Mouse (Mus musculus): ENCODE measurements around the gene Prdx6. TPM values are rescaled to one million over a fixed set of nuclear protein-coding genes. Genes with fewer than 3 reads are reported as not detected.
"Not testable (repeated sequence)": the region's sequence is repeated elsewhere in the genome, so short reads cannot be mapped to it uniquely, and the experiment has no call there.

The Prdx6 gene
- polyA plus RNA-seq, 1 experiment from 2014 or later, result 783 TPM

DNA sequence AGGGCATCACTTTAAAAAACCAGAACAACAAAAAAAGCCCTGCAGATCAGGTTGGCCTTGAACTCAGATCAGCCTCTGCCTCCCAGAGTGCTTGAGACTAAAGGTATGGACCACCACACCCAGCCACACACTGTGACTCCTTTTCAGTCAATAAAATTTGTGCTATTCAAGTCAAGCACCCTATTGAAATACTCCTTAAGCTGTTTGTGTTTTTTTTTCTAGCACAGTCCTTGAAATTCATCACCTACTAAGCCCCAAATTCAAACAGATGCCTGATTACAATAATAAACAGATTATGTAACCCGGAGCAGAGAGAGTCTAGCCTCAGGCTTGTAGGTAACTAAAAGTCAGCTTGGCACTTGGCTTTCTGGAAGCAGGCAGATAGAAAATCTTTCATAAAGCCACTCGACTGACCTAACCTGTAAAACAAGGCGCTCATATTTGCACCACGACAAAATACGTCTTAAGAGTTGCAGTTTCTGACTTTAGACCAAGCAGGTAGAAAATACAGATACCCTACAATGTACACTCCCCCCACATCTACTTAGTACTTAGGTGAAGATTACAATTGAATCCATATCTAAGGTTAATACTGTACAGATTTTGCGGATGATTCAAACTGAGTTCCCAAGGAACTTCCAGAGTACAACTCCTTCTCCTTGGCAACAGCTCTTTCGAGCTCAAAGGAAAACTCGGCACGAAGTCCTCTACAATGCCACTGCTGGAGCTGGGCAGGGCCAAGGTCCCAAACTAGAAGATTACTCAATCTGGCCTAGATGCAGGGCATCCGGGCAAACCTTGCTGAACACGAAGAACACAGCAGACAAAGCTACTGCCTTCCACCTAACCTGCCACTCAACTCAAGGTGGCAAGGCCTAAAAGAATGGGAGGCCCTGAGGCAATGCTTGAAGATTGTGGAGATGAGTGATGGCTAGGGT, 3.1 kb downstream of the Prdx6 start:
- 80% methylated on average over 11 of the region's 11 CpGs for WGBS
- peak overlapping the region; percentile 97 for H3K4me3 ChIP-seq

DNA sequence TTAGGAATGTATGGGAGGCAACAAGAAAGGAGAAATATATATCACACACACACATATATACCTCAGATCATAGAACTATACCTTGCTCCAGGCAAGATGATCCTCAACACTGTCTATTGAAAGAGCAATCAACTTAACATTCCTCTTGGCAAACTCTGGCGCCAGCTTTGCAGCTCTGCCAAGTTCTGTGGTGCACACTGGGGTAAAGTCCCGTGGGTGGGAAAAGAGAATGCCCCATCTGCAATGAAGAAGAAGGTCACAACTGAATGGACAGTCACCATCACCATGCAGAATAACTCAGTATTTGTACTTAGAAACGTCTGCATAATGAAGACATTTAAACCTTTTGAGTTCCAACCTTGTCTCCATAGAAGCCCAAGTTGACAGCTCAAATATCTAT, 3.8 kb downstream of the Prdx6 start:
- H3K4me3 ChIP-seq, result no peak overlapping the region
- DNase-seq (ENCODE audit: low spot score), result no peak
- peaks cover 61% of the 10 kb centered on the region for H3K36me3 ChIP-seq (replicated peaks)
- no peak overlapping the region for H3K27ac ChIP-seq (replicated peaks)
- 84% methylated on average over 3 of the region's 3 CpGs for WGBS
- peaks cover 37% of the 10 kb centered on the region for H3K4me1 ChIP-seq
- H3K27me3 ChIP-seq (replicated peaks; ENCODE audit: low read depth, poor library complexity, severe bottlenecking), result peaks cover 5% of the 10 kb centered on the region
- no peaks in the 10 kb centered on the region for H3K9me3 ChIP-seq

More for the DNA sequence above, 3.1 kb downstream of the Prdx6 start:
- no peak for DNase-seq (ENCODE audit: low spot score)
- no peaks in the 10 kb centered on the region for H3K9me3 ChIP-seq
- peaks cover 38% of the 10 kb centered on the region for H3K4me1 ChIP-seq
- peaks cover 7% of the 10 kb centered on the region for H3K27me3 ChIP-seq (replicated peaks; ENCODE audit: low read depth, poor library complexity, severe bottlenecking)
- peak overlapping the region; percentile 59; the same call in 1 of the 2 replicates for H3K27ac ChIP-seq (replicated peaks)
- H3K36me3 ChIP-seq (replicated peaks), result peaks cover 54% of the 10 kb centered on the region

DNA sequence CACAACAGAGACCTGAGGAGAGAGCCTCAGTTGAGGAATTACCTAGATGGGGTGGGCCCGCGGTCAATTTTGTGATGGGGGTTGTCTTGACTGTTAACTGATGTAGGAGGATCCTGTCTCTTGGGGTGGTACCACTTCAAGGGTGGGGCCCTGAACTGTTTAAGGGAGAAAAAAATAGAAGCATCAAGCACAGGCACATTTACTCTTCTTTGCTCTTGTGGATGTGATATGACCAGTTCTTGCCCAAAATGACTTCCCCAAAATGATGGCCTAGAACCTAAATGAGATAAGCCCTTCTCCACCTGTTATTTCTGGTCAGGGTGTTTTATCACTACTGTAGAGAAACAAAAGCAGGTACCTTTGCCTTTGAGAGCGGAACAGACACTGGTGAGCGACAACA, 13.3 kb downstream of the Prdx6 start:
- no peak for DNase-seq (ENCODE audit: low spot score)
- H3K27me3 ChIP-seq (replicated peaks; ENCODE audit: low read depth, poor library complexity, severe bottlenecking), result no peaks in the 10 kb centered on the region
- H3K4me3 ChIP-seq, result no peak overlapping the region
- H3K27ac ChIP-seq (replicated peaks), result no peak overlapping the region
- H3K36me3 ChIP-seq (replicated peaks), result peaks cover 86% of the 10 kb centered on the region
- no peaks in the 10 kb centered on the region for H3K9me3 ChIP-seq
- no peaks in the 10 kb centered on the region for H3K4me1 ChIP-seq
- 97% methylated on average over 4 of the region's 4 CpGs for WGBS

DNA sequence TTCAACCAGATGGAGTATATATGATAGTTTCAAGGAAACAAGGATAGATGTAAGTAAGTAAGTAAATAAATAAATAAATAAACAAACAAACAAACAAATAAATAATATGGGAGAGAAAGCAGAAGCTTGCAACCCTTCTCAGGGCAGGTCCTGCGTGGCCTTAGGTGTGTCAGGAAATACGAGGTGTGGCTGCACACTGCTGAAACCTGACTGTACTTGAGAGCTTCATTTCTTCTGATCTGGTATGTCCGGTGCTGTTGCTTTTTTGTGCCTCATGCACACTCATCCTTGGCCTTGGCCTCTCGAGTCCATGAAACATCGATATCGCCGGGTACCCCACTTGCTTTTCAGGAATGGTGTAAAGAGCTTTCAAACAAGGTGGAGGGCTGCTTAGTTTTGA, 13.7 kb downstream of the Prdx6 start:
- WGBS, result 92% methylated on average over 7 of the region's 7 CpGs

DNA sequence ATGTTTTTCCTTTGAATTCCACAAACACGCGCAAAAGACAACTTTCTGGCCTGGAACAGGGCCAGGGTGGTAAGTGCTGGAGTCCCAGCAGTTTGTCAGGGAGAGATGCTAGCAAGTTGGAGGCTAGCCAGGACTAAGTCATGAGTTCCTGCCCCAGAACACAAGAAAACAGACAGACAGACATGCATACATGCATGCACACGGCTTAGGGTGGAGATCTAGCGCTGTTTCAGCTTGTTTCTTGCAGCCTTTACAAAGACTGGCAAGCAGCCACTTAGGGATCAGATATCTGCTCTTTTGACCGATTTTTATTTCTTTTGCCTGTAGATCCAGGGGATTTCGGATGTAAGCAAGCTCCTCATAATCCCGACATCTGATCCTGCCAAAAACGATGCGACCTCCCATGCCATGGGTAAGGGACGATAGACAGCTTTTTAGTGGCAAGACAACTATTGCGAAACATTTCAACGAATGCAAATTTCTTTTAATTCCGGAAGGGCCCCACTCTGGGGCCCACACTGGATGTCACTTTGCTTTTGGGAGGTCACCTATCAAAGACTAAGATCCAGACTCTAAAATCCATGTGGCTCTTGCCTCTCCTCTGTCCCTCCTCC, 17.7 kb downstream of the Prdx6 start:
- Histone ChIP-seq H3K4me1 (no peaks in the 10 kb centered on the region), H3K27ac (replicated peaks) (no peak overlapping the region), H3K4me3 (no peak overlapping the region), H3K9me3 (no peaks in the 10 kb centered on the region), H3K36me3 (replicated peaks) (peaks cover 45% of the 10 kb centered on the region), H3K27me3 (replicated peaks; ENCODE audit: low read depth, poor library complexity, severe bottlenecking) (no peaks in the 10 kb centered on the region)
- no peak for DNase-seq (ENCODE audit: low spot score)
- 88% methylated on average over 13 of the region's 13 CpGs for WGBS

More for the DNA sequence above, 13.7 kb downstream of the Prdx6 start:
- Histone ChIP-seq H3K4me3 (no peak overlapping the region), H3K4me1 (no peaks in the 10 kb centered on the region), H3K27me3 (replicated peaks; ENCODE audit: low read depth, poor library complexity, severe bottlenecking) (no peaks in the 10 kb centered on the region), H3K9me3 (no peaks in the 10 kb centered on the region), H3K27ac (replicated peaks) (no peak overlapping the region), H3K36me3 (replicated peaks) (peaks cover 85% of the 10 kb centered on the region)
- DNase-seq (ENCODE audit: low spot score), result no peak

DNA sequence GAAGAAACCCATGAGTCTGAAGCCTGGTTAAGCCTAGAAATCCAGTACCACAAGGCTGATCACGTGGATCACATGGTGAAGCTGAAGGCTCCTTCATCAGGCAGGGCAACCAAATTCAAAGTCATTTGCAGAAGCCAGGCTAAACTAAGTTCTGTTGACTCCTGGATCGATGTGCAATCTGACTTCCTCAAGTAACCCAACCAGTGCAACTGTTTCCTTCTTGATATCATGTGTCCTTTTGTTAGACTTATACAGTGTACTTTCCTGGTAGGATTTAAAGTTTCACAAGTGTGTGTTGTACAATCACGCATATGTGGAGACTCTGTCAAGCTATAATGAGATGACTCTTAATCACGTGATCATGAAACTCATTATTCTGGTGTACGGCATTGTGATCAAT, 18.8 kb downstream of the Prdx6 start:
- H3K36me3 ChIP-seq (replicated peaks), result peaks cover 33% of the 10 kb centered on the region
- DNase-seq (ENCODE audit: low spot score), result no peak
- H3K9me3 ChIP-seq, result no peaks in the 10 kb centered on the region
- no peak overlapping the region for H3K27ac ChIP-seq (replicated peaks)
- no peak overlapping the region for H3K4me3 ChIP-seq
- WGBS, result 92% methylated on average over 5 of the region's 5 CpGs
- no peaks in the 10 kb centered on the region for H3K27me3 ChIP-seq (replicated peaks; ENCODE audit: low read depth, poor library complexity, severe bottlenecking)
- no peaks in the 10 kb centered on the region for H3K4me1 ChIP-seq

DNA sequence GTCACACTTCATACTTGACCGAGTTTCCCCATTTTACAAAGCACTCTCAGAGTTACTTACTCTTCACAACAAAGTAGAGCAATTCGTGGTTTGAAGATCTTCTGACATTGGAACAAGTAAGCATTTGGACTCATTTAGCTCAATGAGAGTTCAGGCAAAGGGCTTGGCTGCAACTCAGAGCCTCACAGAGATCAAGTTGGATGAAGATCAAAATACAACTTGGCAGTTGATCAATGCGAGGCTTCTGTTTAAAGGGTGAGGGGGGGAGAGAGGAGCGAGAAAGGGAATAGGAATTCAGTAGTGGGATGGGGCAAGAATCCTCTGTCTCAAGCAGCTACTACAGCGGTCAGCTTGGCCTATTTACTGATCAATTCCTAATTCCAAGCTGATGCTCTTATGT, 26.2 kb downstream of the Prdx6 start:
- H3K27ac ChIP-seq (replicated peaks), result no peak overlapping the region
- no peaks in the 10 kb centered on the region for H3K9me3 ChIP-seq
- no peaks in the 10 kb centered on the region for H3K36me3 ChIP-seq (replicated peaks)
- 69% methylated on average over 5 of the region's 5 CpGs for WGBS
- no peak overlapping the region for H3K4me3 ChIP-seq
- no peak for DNase-seq (ENCODE audit: low spot score)
- no peaks in the 10 kb centered on the region for H3K27me3 ChIP-seq (replicated peaks; ENCODE audit: low read depth, poor library complexity, severe bottlenecking)
- H3K4me1 ChIP-seq, result no peaks in the 10 kb centered on the region

DNA sequence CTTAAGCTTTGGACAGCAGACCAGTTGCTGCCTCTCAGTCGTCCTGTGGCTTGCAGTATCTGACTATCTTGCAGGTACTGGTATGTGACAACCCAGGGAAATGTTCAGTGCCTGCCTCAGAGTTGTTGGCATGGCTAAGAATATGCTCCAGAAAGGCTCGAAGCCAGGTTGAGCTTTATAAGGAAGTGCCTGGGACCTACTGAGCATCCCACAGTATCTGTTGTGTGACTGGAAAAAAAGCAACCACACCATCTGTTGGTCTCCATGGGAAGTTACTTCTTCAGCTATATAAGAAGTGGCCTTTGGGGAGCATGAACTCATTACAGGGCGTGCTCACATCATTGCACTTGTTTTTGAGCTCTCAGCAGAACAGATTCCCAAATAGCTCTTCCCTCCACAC, 31.2 kb downstream of the Prdx6 start:
- no peak overlapping the region for H3K27ac ChIP-seq (replicated peaks)
- no peaks in the 10 kb centered on the region for H3K36me3 ChIP-seq (replicated peaks)
- no peaks in the 10 kb centered on the region for H3K4me1 ChIP-seq
- H3K4me3 ChIP-seq, result no peak overlapping the region
- no peaks in the 10 kb centered on the region for H3K27me3 ChIP-seq (replicated peaks; ENCODE audit: low read depth, poor library complexity, severe bottlenecking)
- H3K9me3 ChIP-seq, result no peaks in the 10 kb centered on the region
- no peak for DNase-seq (ENCODE audit: low spot score)
- 69% methylated on average over 3 of the region's 3 CpGs for WGBS

DNA sequence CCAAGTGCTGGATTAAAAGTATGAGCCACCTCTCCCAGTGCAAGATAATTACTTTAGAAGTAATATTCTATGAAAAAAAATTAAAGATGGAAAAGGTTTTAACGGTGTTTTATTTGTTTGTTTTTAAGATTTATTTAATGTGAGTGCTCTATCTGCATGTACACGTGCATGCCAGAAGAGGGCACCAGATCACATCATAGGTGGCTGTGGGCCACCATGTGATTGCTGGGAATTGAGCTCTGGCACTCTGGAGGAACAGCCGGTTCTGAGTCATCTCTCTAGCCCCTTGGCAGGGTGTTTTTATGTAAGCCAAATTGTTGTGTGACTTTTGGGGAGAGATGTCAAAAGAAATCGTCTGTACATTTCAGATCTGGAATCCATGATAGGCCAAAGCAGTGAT, 36.6 kb downstream of the Prdx6 start:
- DNase-seq (ENCODE audit: low spot score), result no peak
- Histone ChIP-seq H3K27ac (replicated peaks) (no peak overlapping the region), H3K4me1 (no peaks in the 10 kb centered on the region), H3K4me3 (no peak overlapping the region), H3K9me3 (no peaks in the 10 kb centered on the region), H3K36me3 (replicated peaks) (no peaks in the 10 kb centered on the region), H3K27me3 (replicated peaks; ENCODE audit: low read depth, poor library complexity, severe bottlenecking) (no peaks in the 10 kb centered on the region)
- 33% methylated on average over 4 of the region's 4 CpGs for WGBS

DNA sequence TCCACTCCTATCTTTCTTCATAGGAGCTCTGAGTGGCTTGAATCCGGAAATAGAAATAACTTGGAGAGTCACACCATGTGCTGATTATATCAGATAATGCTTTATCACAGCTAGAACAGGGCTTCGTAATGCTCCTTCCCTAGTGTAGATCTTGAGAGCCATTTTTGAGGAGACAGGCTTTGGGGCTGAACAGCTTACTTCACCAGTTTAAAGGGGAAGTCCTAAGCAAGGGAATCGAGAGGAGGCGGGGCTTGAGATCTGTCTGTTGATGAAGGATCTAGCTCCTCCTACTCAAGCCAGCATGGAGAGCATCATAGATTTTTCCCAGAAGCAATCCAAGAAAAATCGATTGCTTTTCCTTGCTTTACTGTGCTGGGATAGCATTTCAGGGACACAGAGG, 51.2 kb downstream of the Prdx6 start:
- Histone ChIP-seq H3K9me3 (no peaks in the 10 kb centered on the region), H3K27me3 (replicated peaks; ENCODE audit: low read depth, poor library complexity, severe bottlenecking) (no peaks in the 10 kb centered on the region), H3K4me3 (no peak overlapping the region), H3K36me3 (replicated peaks) (no peaks in the 10 kb centered on the region), H3K27ac (replicated peaks) (no peak overlapping the region), H3K4me1 (peaks cover 3% of the 10 kb centered on the region)
- DNase-seq (ENCODE audit: low spot score), result no peak
- 78% methylated on average over 5 of the region's 5 CpGs for WGBS

DNA sequence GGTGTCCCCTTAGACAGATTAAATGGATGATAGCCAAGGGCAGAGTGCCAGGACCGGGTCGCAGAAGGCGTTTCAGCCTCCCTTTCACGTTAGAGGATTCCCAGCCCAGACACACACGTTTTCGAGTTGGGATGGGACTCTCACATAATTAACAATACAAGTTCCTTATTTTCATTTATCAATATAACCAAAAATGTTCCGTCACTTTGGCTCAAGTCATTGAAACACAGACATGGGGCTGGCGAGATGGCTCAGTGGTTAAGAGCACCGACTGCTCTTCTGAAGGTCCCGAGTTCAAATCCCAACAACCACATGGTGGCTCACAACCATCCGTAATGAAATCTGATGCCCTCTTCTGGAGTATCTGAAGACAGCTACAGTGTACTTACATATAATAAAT, 54.7 kb downstream of the Prdx6 start:
- not testable (repeated sequence) for H3K27me3 ChIP-seq (replicated peaks; ENCODE audit: low read depth, poor library complexity, severe bottlenecking); DNase-seq (ENCODE audit: low spot score); H3K36me3 ChIP-seq (replicated peaks); H3K9me3 ChIP-seq; H3K4me1 ChIP-seq
- peak overlapping the region; percentile 77 for H3K27ac ChIP-seq (replicated peaks)
- peak overlapping the region; percentile 57 for H3K4me3 ChIP-seq
- 65% methylated on average over 11 of the region's 11 CpGs for WGBS

DNA sequence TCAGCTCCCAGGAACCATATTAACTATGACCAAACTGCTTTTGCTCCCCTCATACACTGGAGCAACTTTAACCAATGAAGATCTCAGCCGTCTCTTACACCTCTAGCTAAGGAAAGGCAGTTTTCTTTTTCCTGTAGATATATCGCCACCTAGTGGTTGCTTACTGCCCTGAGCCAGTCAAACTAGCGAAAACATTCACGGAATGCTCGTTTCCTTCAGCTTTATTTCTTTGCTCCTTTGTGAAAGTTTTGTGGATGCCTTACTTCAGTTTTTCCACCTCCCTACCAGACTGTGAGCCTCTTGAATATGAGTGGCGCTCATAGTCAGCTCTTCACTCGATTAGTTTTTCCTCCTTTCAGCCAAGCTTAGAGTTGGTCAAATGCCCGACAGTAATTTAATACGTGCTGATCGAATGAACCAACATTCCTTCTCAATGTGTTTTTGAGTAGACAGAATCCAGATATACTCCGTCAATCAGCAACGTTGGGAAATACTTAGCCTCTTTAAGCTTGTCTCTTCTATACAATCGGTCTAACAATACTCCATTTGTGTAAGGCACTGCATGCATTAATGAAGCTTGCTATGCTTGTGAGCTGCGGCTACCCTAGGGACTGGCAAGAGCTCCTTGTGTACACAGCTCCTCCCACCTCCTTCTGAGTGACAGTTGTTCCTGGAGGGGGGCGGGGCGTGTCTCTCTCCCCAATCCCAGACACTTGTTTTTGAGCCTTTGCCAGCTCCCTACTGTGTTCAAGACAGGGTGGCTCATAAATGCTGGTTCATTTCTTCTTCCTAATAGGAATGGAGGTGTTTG, 55.3 kb downstream of the Prdx6 start:
- H3K4me1 ChIP-seq, result peaks cover 3% of the 10 kb centered on the region

More for the DNA sequence above, 55.3 kb downstream of the Prdx6 start:
- Histone ChIP-seq H3K27me3 (replicated peaks; ENCODE audit: low read depth, poor library complexity, severe bottlenecking) (no peaks in the 10 kb centered on the region), H3K27ac (replicated peaks) (peak overlapping the region; percentile 77), H3K36me3 (replicated peaks) (no peaks in the 10 kb centered on the region), H3K9me3 (no peaks in the 10 kb centered on the region), H3K4me3 (peak overlapping the region; percentile 57)
- under 1% methylated on average over 16 of the region's 16 CpGs for WGBS
- peak; percentile 84 for DNase-seq (ENCODE audit: low spot score)

Data from embryonic facial prominence, embryonic 10.5 days (tissue).